Mouse (Mus musculus): Measurements from ENCODE around the gene Olfr556. TPM values are rescaled to one million over a fixed set of nuclear protein-coding genes. Genes with fewer than 3 reads are reported as not detected.
A peak's percentile ranks its signal among the peaks of the same experiment; 100 is the strongest.
"Not testable (repeated sequence)": the region's sequence is repeated elsewhere in the genome, so short reads cannot be mapped to it uniquely, and the experiment has no call there.

Olfr556 gene
- polyA plus RNA-seq (2014; fragmentation: Nextera tagmentation; extraction: Ambion mirVana): not detected in 2 replicates

DNA sequence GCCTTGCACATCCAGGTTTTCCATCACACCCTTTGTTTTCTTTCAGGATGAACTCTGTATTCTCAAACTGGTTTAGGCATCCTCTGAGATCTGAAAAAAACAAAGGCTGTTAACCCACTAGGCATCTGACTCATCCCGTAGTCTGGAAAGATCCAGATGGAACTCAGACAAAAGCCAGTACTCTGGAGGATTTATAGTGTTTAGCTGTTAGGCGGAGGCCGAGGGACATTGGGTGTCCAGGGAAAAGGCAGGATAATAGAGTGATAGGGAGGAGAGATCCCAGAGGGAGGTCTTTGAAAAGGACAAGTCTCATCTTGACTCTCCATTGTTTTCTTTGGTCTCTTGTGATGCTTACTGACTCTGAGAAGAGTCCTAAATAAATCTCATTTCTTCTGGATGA, at the start of gene Olfr556:
Olfr556 (plus strand) TSS at position 301 of the 400 bp plus-strand sequence.
- no peak for ATAC-seq (ENCODE audit: insufficient read depth)
- Histone ChIP-seq H3K4me3 (ENCODE audit: low read depth, low read length) (no peak within 1 kb of the TSS), H3K4me1 (ENCODE audit: insufficient read depth) (no peaks in the 10 kb centered on the region), H3K4me2 (no peak within 1 kb of the TSS), H3K27ac (ENCODE audit: low read depth) (no peak within 1 kb of the TSS), H3K9ac (no peak within 1 kb of the TSS), H3K36me3 (ENCODE audit: insufficient read depth) (no peaks in the 10 kb centered on the region), H3K9me3 (ENCODE audit: low read depth, low read length) (no peaks in the 10 kb centered on the region), H3K27me3 (ENCODE audit: insufficient read depth, low read length) (no peaks in the 10 kb centered on the region)
- DNase-seq: no peak
- no peak for TF ChIP-seq CTCF (IDR thresholded peaks at IDR 0.05; ENCODE audit: low read depth)
- 60% methylated on average over 3 of the region's 3 CpGs for WGBS

DNA sequence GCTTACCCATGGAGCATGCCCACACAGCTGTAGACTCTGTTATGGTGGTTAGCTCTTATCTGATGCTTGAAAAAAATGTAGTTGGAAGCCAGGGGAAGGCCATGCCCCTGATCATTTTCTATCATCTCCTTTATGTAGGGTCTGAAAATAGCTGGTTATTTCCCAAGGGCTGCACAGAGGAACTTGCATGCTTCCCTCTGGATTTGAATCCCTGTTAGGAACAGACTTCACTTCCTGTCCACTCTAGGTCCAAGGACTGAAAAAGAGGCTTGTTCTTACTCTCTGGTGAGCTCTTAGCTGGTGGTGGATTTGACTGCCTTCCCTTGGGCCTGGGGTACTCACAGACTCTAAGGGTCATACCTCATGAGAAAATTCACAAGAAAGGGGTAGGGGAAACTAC, 46.6 kb upstream of the Olfr556 start, which contains the start of gene Olfr553:
Olfr553 (minus strand) TSS at position 101 of the 400 bp plus-strand sequence.
- Histone ChIP-seq H3K27ac (ENCODE audit: low read depth) (no peak within 1 kb of the TSS), H3K27me3 (ENCODE audit: insufficient read depth, low read length) (no peaks in the 10 kb centered on the region), H3K4me3 (ENCODE audit: low read depth, low read length) (no peak within 1 kb of the TSS), H3K4me1 (ENCODE audit: insufficient read depth) (no peaks in the 10 kb centered on the region), H3K9ac (no peak within 1 kb of the TSS), H3K36me3 (ENCODE audit: insufficient read depth) (no peaks in the 10 kb centered on the region), H3K4me2 (no peak within 1 kb of the TSS), H3K9me3 (ENCODE audit: low read depth, low read length) (no peaks in the 10 kb centered on the region)
- ATAC-seq (ENCODE audit: insufficient read depth) (no peak), DNase-seq (no peak)
- no peak for TF ChIP-seq CTCF (IDR thresholded peaks at IDR 0.05; ENCODE audit: low read depth)

DNA sequence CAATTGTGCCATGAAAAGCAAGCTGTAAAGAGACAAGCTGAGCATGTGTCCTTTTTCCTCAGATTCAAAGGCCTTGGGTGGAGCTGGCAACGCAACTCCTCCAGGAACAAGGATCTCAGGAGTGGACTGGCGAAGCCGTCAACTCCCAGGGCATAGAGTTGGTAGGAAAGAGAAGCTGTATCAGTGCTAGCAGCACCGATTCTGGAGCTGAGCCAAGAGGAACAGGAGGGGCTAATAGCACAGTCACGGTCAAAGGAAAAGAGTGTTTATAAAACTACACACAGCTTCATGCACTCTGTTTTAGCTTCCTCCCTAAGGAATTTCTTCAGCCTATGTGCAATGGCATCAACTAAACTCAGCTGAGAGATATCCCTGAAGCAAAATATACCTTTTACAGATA, 45.1 kb upstream of the Olfr556 start:
- DNase-seq (peak; percentile 73), ATAC-seq (ENCODE audit: insufficient read depth) (peak; percentile 66; the same call in 1 of the 2 replicates)
- H3K27me3 ChIP-seq (ENCODE audit: insufficient read depth, low read length): no peaks in the 10 kb centered on the region
- 30% methylated on average over 5 of the region's 5 CpGs for WGBS
- no peaks in the 10 kb centered on the region for H3K4me1 ChIP-seq (ENCODE audit: insufficient read depth)
- no peaks in the 10 kb centered on the region for H3K36me3 ChIP-seq (ENCODE audit: insufficient read depth)
- H3K4me2 ChIP-seq: no peak overlapping the region
- no peaks in the 10 kb centered on the region for H3K9me3 ChIP-seq (ENCODE audit: low read depth, low read length)
- H3K9ac ChIP-seq: no peak overlapping the region
- TF ChIP-seq CTCF (IDR thresholded peaks at IDR 0.05; ENCODE audit: low read depth): no peak
- no peak overlapping the region for H3K4me3 ChIP-seq (ENCODE audit: low read depth, low read length)
- no peak overlapping the region for H3K27ac ChIP-seq (ENCODE audit: low read depth)

DNA sequence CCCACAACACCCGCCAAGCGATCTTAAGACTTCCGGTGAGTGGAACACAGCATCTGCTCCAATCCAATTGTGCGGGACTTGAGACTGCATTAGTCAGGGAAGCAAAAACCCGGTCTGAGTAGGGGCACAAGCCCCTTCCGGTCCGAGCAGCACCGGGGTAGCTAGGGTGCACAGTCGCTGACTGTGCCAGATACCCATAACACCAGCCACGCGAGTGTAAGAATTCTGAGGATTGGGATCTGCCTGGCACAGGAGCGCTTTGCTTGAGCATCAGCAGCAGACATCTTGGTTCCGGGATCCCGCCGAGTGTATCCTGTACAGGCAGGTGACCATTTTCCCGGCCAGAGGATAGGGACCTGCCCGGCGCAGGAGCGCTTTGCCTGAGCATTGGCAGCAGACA, 44.3 kb upstream of the Olfr556 start:
- not testable (repeated sequence) for H3K4me1 ChIP-seq (ENCODE audit: insufficient read depth); ATAC-seq (ENCODE audit: insufficient read depth); H3K27me3 ChIP-seq (ENCODE audit: insufficient read depth, low read length); H3K4me2 ChIP-seq; H3K9ac ChIP-seq; H3K9me3 ChIP-seq (ENCODE audit: low read depth, low read length); DNase-seq; H3K36me3 ChIP-seq (ENCODE audit: insufficient read depth); H3K27ac ChIP-seq (ENCODE audit: low read depth); H3K4me3 ChIP-seq (ENCODE audit: low read depth, low read length)
- WGBS: 75% methylated on average over 16 of the region's 19 CpGs

DNA sequence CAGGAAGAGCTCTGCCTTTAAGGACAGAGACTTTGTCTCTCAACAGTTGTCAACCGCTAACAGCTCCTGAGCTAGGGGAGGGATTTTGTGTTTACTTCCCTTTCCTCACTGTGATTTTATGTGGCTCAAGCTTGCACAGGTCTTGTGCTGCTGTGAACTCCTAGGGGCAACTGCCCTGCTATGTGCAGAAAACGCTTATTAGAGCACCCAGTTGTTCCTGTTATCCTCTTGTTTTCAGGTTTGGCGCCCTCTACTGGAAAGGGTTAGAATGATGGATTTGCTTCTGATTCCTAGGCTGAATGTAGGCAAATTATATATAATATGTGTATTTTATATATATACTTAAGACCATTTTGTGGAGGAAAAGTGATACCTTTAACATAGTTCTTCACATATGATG, 28.0 kb upstream of the Olfr556 start:
- DNase-seq (peak; percentile 67), ATAC-seq (ENCODE audit: insufficient read depth) (no peak)
- TF ChIP-seq CTCF (IDR thresholded peaks at IDR 0.05; ENCODE audit: low read depth): peak; percentile 61
- no peaks in the 10 kb centered on the region for H3K27me3 ChIP-seq (ENCODE audit: insufficient read depth, low read length)
- H3K4me1 ChIP-seq (ENCODE audit: insufficient read depth): no peaks in the 10 kb centered on the region
- 27% methylated on average over 3 of the region's 3 CpGs for WGBS
- H3K9ac ChIP-seq: no peak overlapping the region
- H3K4me2 ChIP-seq: no peak overlapping the region
- H3K36me3 ChIP-seq (ENCODE audit: insufficient read depth): no peaks in the 10 kb centered on the region
- no peak overlapping the region for H3K4me3 ChIP-seq (ENCODE audit: low read depth, low read length)
- H3K27ac ChIP-seq (ENCODE audit: low read depth): no peak overlapping the region
- H3K9me3 ChIP-seq (ENCODE audit: low read depth, low read length): no peaks in the 10 kb centered on the region

DNA sequence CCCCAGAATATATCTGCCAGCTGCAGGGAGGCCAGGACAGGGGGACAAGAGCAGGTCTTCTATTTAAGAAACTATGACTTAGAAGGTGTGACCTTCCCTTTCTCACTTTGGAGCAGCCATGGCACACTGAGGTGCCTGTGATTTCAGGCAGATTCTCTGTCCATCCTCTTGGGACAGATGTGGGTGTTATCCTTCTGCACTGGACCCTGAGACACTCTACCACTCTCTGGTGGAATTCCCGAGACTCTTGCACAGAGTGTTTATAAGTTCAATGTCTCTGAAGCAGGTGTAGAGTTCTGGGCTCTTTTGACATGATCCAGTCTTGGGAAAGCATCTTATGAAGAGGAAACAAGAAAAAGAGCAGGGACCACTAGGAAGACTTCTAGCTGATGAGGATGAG, 26.6 kb upstream of the Olfr556 start, which contains the start of gene Olfr554:
Olfr554 (plus strand) TSS at position 301 of the 400 bp plus-strand sequence.
- Histone ChIP-seq H3K36me3 (ENCODE audit: insufficient read depth) (no peaks in the 10 kb centered on the region), H3K27me3 (ENCODE audit: insufficient read depth, low read length) (no peaks in the 10 kb centered on the region), H3K9ac (no peak within 1 kb of the TSS), H3K27ac (ENCODE audit: low read depth) (no peak within 1 kb of the TSS), H3K4me2 (no peak within 1 kb of the TSS), H3K9me3 (ENCODE audit: low read depth, low read length) (no peaks in the 10 kb centered on the region), H3K4me1 (ENCODE audit: insufficient read depth) (no peaks in the 10 kb centered on the region), H3K4me3 (ENCODE audit: low read depth, low read length) (no peak within 1 kb of the TSS)
- ATAC-seq (ENCODE audit: insufficient read depth) (no peak), DNase-seq (no peak)
- TF ChIP-seq CTCF (IDR thresholded peaks at IDR 0.05; ENCODE audit: low read depth): no peak
- 50% methylated on average over 1 of the region's 1 CpGs for WGBS

DNA sequence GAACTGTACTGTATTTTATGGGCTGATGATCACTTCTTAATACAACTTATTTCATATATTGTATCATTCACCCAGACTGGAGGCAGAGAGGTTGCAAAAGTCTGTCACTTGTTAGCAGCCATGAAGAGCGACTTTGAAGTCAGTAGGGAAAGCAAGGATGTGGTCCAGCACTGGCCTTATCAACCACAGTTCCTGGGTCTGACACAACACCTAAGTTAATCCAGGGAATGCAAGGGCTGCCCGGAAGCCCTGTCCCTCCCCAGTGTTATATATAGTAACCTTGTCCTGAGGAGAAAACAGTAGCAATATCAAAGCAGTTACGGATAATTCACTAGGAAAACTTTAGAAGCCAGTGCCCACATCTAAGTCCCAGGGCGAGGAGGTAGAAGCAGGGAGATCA, 19.8 kb upstream of the Olfr556 start:
- not testable (repeated sequence) for H3K4me3 ChIP-seq (ENCODE audit: low read depth, low read length); DNase-seq; H3K27me3 ChIP-seq (ENCODE audit: insufficient read depth, low read length); H3K36me3 ChIP-seq (ENCODE audit: insufficient read depth); H3K4me2 ChIP-seq; ATAC-seq (ENCODE audit: insufficient read depth); H3K9me3 ChIP-seq (ENCODE audit: low read depth, low read length); H3K4me1 ChIP-seq (ENCODE audit: insufficient read depth); H3K27ac ChIP-seq (ENCODE audit: low read depth); H3K9ac ChIP-seq
- WGBS: 58% methylated on average over 3 of the region's 4 CpGs

DNA sequence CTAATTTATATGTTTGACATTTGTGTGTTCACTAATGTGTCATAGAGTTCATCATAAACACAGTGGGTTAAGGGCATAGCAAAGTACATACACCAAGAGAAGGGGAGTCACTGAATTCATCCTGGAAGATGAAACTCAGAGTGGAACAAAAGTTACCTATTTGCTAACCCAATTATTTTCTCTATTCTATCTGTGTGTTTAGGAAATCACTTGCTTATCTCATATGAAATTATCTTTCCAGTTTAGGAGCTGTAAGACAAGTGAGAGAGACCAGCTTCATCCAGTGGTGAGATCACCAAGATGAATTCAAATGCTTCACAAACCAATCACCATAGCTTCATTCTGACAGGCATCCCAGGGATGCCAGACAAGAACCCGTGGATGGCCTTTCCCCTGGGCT, 6.2 kb upstream of the Olfr556 start, which contains the start of gene Olfr555:
Olfr555 (plus strand) TSS at position 301 of the 400 bp plus-strand sequence.
- no peaks in the 10 kb centered on the region for H3K9me3 ChIP-seq (ENCODE audit: low read depth, low read length)
- no peak for DNase-seq
- no peak within 1 kb of the TSS for H3K4me3 ChIP-seq (ENCODE audit: low read depth, low read length)
- 58% methylated on average over 1 of the region's 1 CpGs for WGBS
- H3K4me1 ChIP-seq (ENCODE audit: insufficient read depth): no peaks in the 10 kb centered on the region
- no peaks in the 10 kb centered on the region for H3K27me3 ChIP-seq (ENCODE audit: insufficient read depth, low read length)
- ATAC-seq (ENCODE audit: insufficient read depth): no peak
- no peak within 1 kb of the TSS for H3K27ac ChIP-seq (ENCODE audit: low read depth)
- H3K9ac ChIP-seq: no peak within 1 kb of the TSS
- no peak for TF ChIP-seq CTCF (IDR thresholded peaks at IDR 0.05; ENCODE audit: low read depth)
- H3K36me3 ChIP-seq (ENCODE audit: insufficient read depth): no peaks in the 10 kb centered on the region
- no peak within 1 kb of the TSS for H3K4me2 ChIP-seq
